Mouse (Mus musculus) midbrain, postnatal 0 days (tissue): ENCODE measurements around the gene Gm45261. TPM values are rescaled to one million over a fixed set of nuclear protein-coding genes. Genes with fewer than 3 reads are reported as not detected.

Experiments used
- ATAC-seq: fragments of 200-750 bp; cut with Nextera tagmentation; 2 replicates; pipeline ENCODE4 v1.8.0; 2017; ENCODE audit warnings: moderate number of reproducible peaks, mild to moderate bottlenecking, moderate TSS enrichment, moderate library complexity; ENCODE audit not compliant: low FRiP score
- DNase-seq: peaks from one replicate; pipeline ENCODE4 v3.0.0-alpha.2; 2015; ENCODE audit warnings: low spot score
- H3K27ac ChIP-seq: fragments of 300-500 bp; sonication (generic); 2 replicates; pipeline ENCODE4 v1.5.1; 2014; ENCODE audit warnings: low read depth, mild to moderate bottlenecking, low read length, mixed read lengths
- H3K27me3 ChIP-seq: fragments of 300-500 bp; sonication (generic); 2 replicates; pipeline ENCODE4 v1.6.1; 2014; ENCODE audit warnings: low read length, control low read depth, mixed read lengths; ENCODE audit not compliant: insufficient read depth
- H3K36me3 ChIP-seq: fragments of 300-500 bp; sonication (generic); 2 replicates; pipeline ENCODE4 v1.6.1; 2014; ENCODE audit warnings: low read length, control low read depth, mixed read lengths; ENCODE audit not compliant: insufficient read depth
- H3K4me1 ChIP-seq: fragments of 300-500 bp; sonication (generic); 2 replicates; pipeline ENCODE4 v1.6.1; 2014; ENCODE audit warnings: mild to moderate bottlenecking, control low read depth, antibody characterized with exemption, low read length, mixed read lengths; ENCODE audit not compliant: insufficient read depth
- H3K4me2 ChIP-seq: fragments of 300-500 bp; sonication (generic); 2 replicates; pipeline ENCODE4 v1.6.1; 2014; ENCODE audit warnings: low read depth, mild to moderate bottlenecking, low read length, mixed read lengths; ENCODE audit not compliant: poor library complexity, severe bottlenecking
- H3K4me3 ChIP-seq: fragments of 300-500 bp; sonication (generic); 2 replicates; pipeline ENCODE4 v1.5.1; 2014; ENCODE audit warnings: low read depth, mild to moderate bottlenecking, low read length, moderate library complexity
- H3K9ac ChIP-seq: fragments of 300-500 bp; sonication (generic); replicated peaks from 2 replicates; pipeline ENCODE4 v1.6.1; 2014; ENCODE audit warnings: mild to moderate bottlenecking, low read length, moderate library complexity, mixed read lengths; ENCODE audit not compliant: poor library complexity, severe bottlenecking
- H3K9me3 ChIP-seq: fragments of 300-500 bp; sonication (generic); 2 replicates; pipeline ENCODE4 v1.6.1; 2016; ENCODE audit warnings: low read length, control low read depth
- CTCF ChIP-seq: IDR thresholded peaks from 2 replicates; pipeline ENCODE4 v1.5.1; 2016; ENCODE audit warnings: antibody characterized with exemption, mild to moderate bottlenecking
- WGBS: fragments of 180-500 bp; shearing (Covaris S2); extraction: QIAGEN DNeasy Blood & Tissue Kit; methylation state at CpG from one replicate; pipeline ENCODE4 v1.1.7; 2014; 5-methylcytosine and 5-hydroxymethylcytosine counted together
- polyA plus RNA-seq: library from polyadenylated mRNA; unstranded; fragments of >200 nt; fragmentation: Nextera tagmentation; extraction: Ambion mirVana; gene quantifications from 2 replicates; pipeline ENCODE4 v1.2.1, GENCODE M21; 2015
- total RNA-seq: library from RNA; depleted of rRNA; stranded (reverse); fragments of >200 nt; gene quantifications from 2 replicates; pipeline ENCODE4 v1.2.3, GENCODE M21; 2014

Gm45261 gene
- total and polyA plus RNA-seq, 2 experiments from 2014 or later: not detected

DNA sequence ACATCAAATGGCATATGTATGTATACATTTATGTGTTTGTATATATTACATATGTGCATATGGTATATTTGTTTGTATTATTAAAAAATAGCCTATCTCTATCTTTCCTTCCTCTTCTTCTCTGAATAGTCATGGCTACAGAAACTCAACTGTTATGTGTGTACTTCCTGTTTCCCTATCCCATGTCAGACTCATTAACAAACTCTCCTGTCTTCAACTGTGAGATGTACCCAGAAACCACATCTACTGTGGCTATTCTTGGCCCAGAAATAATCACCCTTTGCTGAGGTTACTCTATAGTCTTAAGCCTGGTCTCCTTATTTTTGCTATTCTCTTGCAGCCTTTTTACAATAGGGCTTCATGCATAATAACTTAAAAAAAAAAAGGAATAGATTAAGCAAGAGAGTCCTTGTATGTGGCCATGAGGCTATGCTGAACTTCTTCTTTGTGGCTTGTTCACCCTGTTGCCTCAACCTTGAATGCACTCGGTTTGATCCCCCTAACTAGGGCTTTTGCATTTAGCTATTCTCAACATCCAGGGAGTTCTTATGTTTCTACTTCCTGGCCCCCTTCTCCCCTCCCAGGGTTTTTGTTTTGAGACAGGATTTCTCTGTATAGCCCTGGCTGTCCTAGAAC, 9.2 kb downstream of the Gm45261 start:
- no peaks in the 10 kb centered on the region for H3K36me3 ChIP-seq
- no peak for TF ChIP-seq CTCF
- H3K27ac ChIP-seq: no peak overlapping the region
- H3K4me3 ChIP-seq: no peak overlapping the region
- no peaks in the 10 kb centered on the region for H3K9me3 ChIP-seq
- no peak for DNase-seq
- no peak overlapping the region for H3K9ac ChIP-seq
- no peaks in the 10 kb centered on the region for H3K4me1 ChIP-seq
- no peaks in the 10 kb centered on the region for H3K27me3 ChIP-seq
- WGBS: 73% methylated on average over 1 of the region's 1 CpGs
- no peak overlapping the region for H3K4me2 ChIP-seq
- no peak for ATAC-seq

DNA sequence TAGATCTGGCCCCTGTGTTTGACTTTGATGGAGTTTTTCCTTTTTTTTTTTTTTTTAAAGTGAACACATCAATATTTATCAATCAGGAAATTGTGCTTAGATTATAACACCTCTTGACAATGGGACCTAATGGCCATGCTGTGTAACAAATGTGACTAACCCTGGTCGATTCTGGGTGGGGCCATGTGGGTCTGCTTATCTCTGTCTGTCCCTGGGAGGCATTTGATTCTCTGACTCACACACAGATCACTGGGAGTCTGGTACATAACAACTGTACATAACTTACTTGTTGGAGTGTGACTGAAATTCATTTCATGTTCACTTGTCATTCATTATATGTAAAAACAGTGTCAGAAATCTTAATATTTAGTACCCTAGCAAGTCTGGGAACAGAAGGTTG, 13.7 kb downstream of the Gm45261 start:
- Histone ChIP-seq H3K9me3 (no peaks in the 10 kb centered on the region), H3K36me3 (no peaks in the 10 kb centered on the region), H3K9ac (no peak overlapping the region), H3K27ac (no peak overlapping the region), H3K27me3 (no peaks in the 10 kb centered on the region), H3K4me1 (no peaks in the 10 kb centered on the region), H3K4me3 (no peak overlapping the region), H3K4me2 (no peak overlapping the region)
- WGBS: 66% methylated on average over 1 of the region's 1 CpGs
- TF ChIP-seq CTCF: no peak
- no peak for DNase-seq
- no peak for ATAC-seq

GRCm38 (mm10) chr1:80440911-80441310, 20.3 kb downstream of the Gm45261 start:
- no peaks in the 10 kb centered on the region for H3K9me3 ChIP-seq

DNA sequence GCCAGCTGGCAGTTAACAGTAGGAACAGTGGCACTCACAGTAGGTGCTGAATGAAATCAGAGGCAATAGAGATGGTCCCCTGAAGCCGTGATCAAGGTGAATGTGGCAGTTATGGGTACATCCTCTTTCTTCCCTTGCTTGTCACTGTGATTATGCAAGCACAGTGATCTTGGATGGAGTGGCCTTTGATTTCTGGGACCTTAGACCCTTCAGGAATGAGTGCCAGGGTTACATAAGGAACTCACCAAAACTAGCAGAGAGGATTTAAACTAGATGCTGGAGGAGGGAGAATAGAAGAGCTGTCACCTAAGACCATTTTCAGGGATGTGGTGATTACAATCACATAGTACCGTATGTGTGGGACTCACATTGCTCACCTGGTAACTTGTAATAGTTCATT, 22.7 kb downstream of the Gm45261 start:
- 73% methylated on average over 2 of the region's 2 CpGs for WGBS
- Histone ChIP-seq H3K4me1 (no peaks in the 10 kb centered on the region), H3K9ac (no peak overlapping the region), H3K4me3 (no peak overlapping the region), H3K9me3 (no peaks in the 10 kb centered on the region), H3K36me3 (no peaks in the 10 kb centered on the region), H3K27me3 (no peaks in the 10 kb centered on the region), H3K4me2 (no peak overlapping the region), H3K27ac (no peak overlapping the region)
- DNase-seq (no peak), ATAC-seq (no peak)
- TF ChIP-seq CTCF: no peak

More at GRCm38 (mm10) chr1:80440911-80441310, 20.3 kb downstream of the Gm45261 start:
- no peak overlapping the region for H3K4me2 ChIP-seq
- no peaks in the 10 kb centered on the region for H3K36me3 ChIP-seq
- H3K27me3 ChIP-seq: no peaks in the 10 kb centered on the region
- no peak for ATAC-seq
- H3K27ac ChIP-seq: no peak overlapping the region
- 52% methylated on average over 2 of the region's 2 CpGs for WGBS
- H3K4me3 ChIP-seq: no peak overlapping the region
- H3K9ac ChIP-seq: no peak overlapping the region
- no peaks in the 10 kb centered on the region for H3K4me1 ChIP-seq
- no peak for DNase-seq
- no peak for TF ChIP-seq CTCF

- H3K36me3 ChIP-seq: no peaks in the 10 kb centered on the region
- H3K9ac ChIP-seq: no peak overlapping the region
- H3K4me2 ChIP-seq: no peak overlapping the region
- H3K27ac ChIP-seq: no peak overlapping the region
- ATAC-seq (no peak), DNase-seq (no peak)
- no peak for TF ChIP-seq CTCF
- no peaks in the 10 kb centered on the region for H3K27me3 ChIP-seq
- no peak overlapping the region for H3K4me3 ChIP-seq
- H3K9me3 ChIP-seq: no peaks in the 10 kb centered on the region; the same call in 1 of the 2 replicates
- no peaks in the 10 kb centered on the region for H3K4me1 ChIP-seq
- WGBS: 66% methylated on average over 1 of the region's 1 CpGs
These were observed 33.3 kb downstream of the Gm45261 start for GRCm38 (mm10) chr1:80427946-80428345.

- no peak for TF ChIP-seq CTCF
- Histone ChIP-seq H3K36me3 (no peaks in the 10 kb centered on the region), H3K27ac (no peak overlapping the region), H3K4me1 (no peaks in the 10 kb centered on the region), H3K9ac (no peak overlapping the region), H3K4me2 (no peak overlapping the region), H3K27me3 (no peaks in the 10 kb centered on the region), H3K4me3 (no peak overlapping the region), H3K9me3 (no peaks in the 10 kb centered on the region; the same call in 1 of the 2 replicates)
- ATAC-seq (no peak), DNase-seq (peak; percentile 74)
- 74% methylated on average over 1 of the region's 1 CpGs for WGBS
These were observed 33.8 kb downstream of the Gm45261 start for GRCm38 (mm10) chr1:80427425-80427824.
